Mouse (Mus musculus): ENCODE data around the gene Dpyd. TPM values are rescaled to one million over a fixed set of nuclear protein-coding genes. Genes with fewer than 3 reads are reported as not detected.

The Dpyd gene
- polyA plus RNA-seq, 1 experiment from 2014 or later = 3.3 TPM

- WGBS = 65% methylated on average over 3 of the region's 3 CpGs
Measured at GRCm38 (mm10) chr3:119314693-119315092, 752.8 kb downstream of the Dpyd start.

GRCm38 (mm10) chr3:119329063-119329462 is 767.1 kb downstream of the Dpyd start:
- Histone ChIP-seq H3K4me1 (ENCODE audit: control insufficient read depth in 2 of 2, insufficient read depth in 2 of 2, low read length in 2 of 2) (peaks cover 0 to 4% of the 10 kb centered on the region in 2 experiments; a peak in 2 of 4 replicates), H3K9ac (ENCODE audit: low read length) (no peak overlapping the region), H3K36me3 (ENCODE audit: control insufficient read depth, insufficient read depth, low read length) (no peaks in the 10 kb centered on the region), H3K27me3 (ENCODE audit: control insufficient read depth, insufficient read depth, low read length) (no peaks in the 10 kb centered on the region), H3K4me3 (ENCODE audit: control insufficient read depth in 1 of 2, insufficient read depth in 1 of 2, low read depth in 1 of 2, low read length in 2 of 2) (no peak overlapping the region), H3K9me3 (ENCODE audit: control insufficient read depth, low read length) (no peaks in the 10 kb centered on the region), H3K4me2 (ENCODE audit: low read length) (no peak overlapping the region), H3K27ac (replicated peaks in 1 of 2; ENCODE audit: control insufficient read depth in 1 of 2, insufficient read depth in 1 of 2, low read depth in 2 of 2, low read length in 2 of 2) (no peak overlapping the region)
- ATAC-seq (ENCODE audit: insufficient number of reproducible peaks, insufficient read depth, low FRiP score, low read depth) = no peak
- WGBS = 76% methylated on average over 7 of the region's 7 CpGs

More at GRCm38 (mm10) chr3:119314693-119315092, 752.8 kb downstream of the Dpyd start:
- Histone ChIP-seq H3K4me1 (ENCODE audit: control insufficient read depth in 2 of 2, insufficient read depth in 2 of 2, low read length in 2 of 2) (no peaks in the 10 kb centered on the region), H3K9me3 (ENCODE audit: control insufficient read depth, low read length) (no peaks in the 10 kb centered on the region), H3K9ac (ENCODE audit: low read length) (no peak overlapping the region), H3K4me2 (ENCODE audit: low read length) (no peak overlapping the region), H3K4me3 (ENCODE audit: control insufficient read depth in 1 of 2, insufficient read depth in 1 of 2, low read depth in 1 of 2, low read length in 2 of 2) (no peak overlapping the region), H3K27me3 (ENCODE audit: control insufficient read depth, insufficient read depth, low read length) (no peaks in the 10 kb centered on the region), H3K36me3 (ENCODE audit: control insufficient read depth, insufficient read depth, low read length) (no peaks in the 10 kb centered on the region), H3K27ac (replicated peaks in 1 of 2; ENCODE audit: control insufficient read depth in 1 of 2, insufficient read depth in 1 of 2, low read depth in 2 of 2, low read length in 2 of 2) (no peak overlapping the region)
- ATAC-seq (ENCODE audit: insufficient number of reproducible peaks, insufficient read depth, low FRiP score, low read depth) = no peak

GRCm38 (mm10) chr3:119333335-119334305 is 771.7 kb downstream of the Dpyd start:
- H3K4me1 ChIP-seq (ENCODE audit: control insufficient read depth in 2 of 2, insufficient read depth in 2 of 2, low read length in 2 of 2) = peaks cover 0 to 4% of the 10 kb centered on the region in 2 experiments; a peak in 2 of 4 replicates
- H3K27me3 ChIP-seq (ENCODE audit: control insufficient read depth, insufficient read depth, low read length) = no peaks in the 10 kb centered on the region
- ATAC-seq (ENCODE audit: insufficient number of reproducible peaks, insufficient read depth, low FRiP score, low read depth) = 0 out of 2 replicates have a peak, but pooled peaks have one; percentile 39
- no peaks in the 10 kb centered on the region for H3K9me3 ChIP-seq (ENCODE audit: control insufficient read depth, low read length)
- no peak overlapping the region for H3K27ac ChIP-seq (replicated peaks in 1 of 2; ENCODE audit: control insufficient read depth in 1 of 2, insufficient read depth in 1 of 2, low read depth in 2 of 2, low read length in 2 of 2)
- WGBS = 20% methylated on average over 7 of the region's 7 CpGs
- no peaks in the 10 kb centered on the region for H3K36me3 ChIP-seq (ENCODE audit: control insufficient read depth, insufficient read depth, low read length)
- peak overlapping the region; percentile 13; the same call in 1 of the 2 replicates for H3K4me2 ChIP-seq (ENCODE audit: low read length)
- H3K4me3 ChIP-seq (ENCODE audit: control insufficient read depth in 1 of 2, insufficient read depth in 1 of 2, low read depth in 1 of 2, low read length in 2 of 2) = no peak overlapping the region
- no peak overlapping the region for H3K9ac ChIP-seq (ENCODE audit: low read length)

GRCm38 (mm10) chr3:119361555-119362385 is 799.8 kb downstream of the Dpyd start:
- no peak overlapping the region for H3K4me2 ChIP-seq (ENCODE audit: low read length)
- no peaks in the 10 kb centered on the region for H3K4me1 ChIP-seq (ENCODE audit: control insufficient read depth in 2 of 2, insufficient read depth in 2 of 2, low read length in 2 of 2)
- no peak overlapping the region for H3K27ac ChIP-seq (replicated peaks in 1 of 2; ENCODE audit: control insufficient read depth in 1 of 2, insufficient read depth in 1 of 2, low read depth in 2 of 2, low read length in 2 of 2)
- ATAC-seq (ENCODE audit: insufficient number of reproducible peaks, insufficient read depth, low FRiP score, low read depth) = no peak
- no peaks in the 10 kb centered on the region for H3K9me3 ChIP-seq (ENCODE audit: control insufficient read depth, low read length)
- WGBS = 84% methylated on average over 13 of the region's 13 CpGs
- H3K27me3 ChIP-seq (ENCODE audit: control insufficient read depth, insufficient read depth, low read length) = no peaks in the 10 kb centered on the region
- H3K4me3 ChIP-seq (ENCODE audit: control insufficient read depth in 1 of 2, insufficient read depth in 1 of 2, low read depth in 1 of 2, low read length in 2 of 2) = no peak overlapping the region
- H3K36me3 ChIP-seq (ENCODE audit: control insufficient read depth, insufficient read depth, low read length) = no peaks in the 10 kb centered on the region
- no peak overlapping the region for H3K9ac ChIP-seq (ENCODE audit: low read length)

GRCm38 (mm10) chr3:119362392-119362791 is 800.5 kb downstream of the Dpyd start:
- Histone ChIP-seq H3K4me2 (ENCODE audit: low read length) (no peak overlapping the region), H3K9ac (ENCODE audit: low read length) (no peak overlapping the region), H3K27me3 (ENCODE audit: control insufficient read depth, insufficient read depth, low read length) (no peaks in the 10 kb centered on the region), H3K4me1 (ENCODE audit: control insufficient read depth in 2 of 2, insufficient read depth in 2 of 2, low read length in 2 of 2) (no peaks in the 10 kb centered on the region), H3K36me3 (ENCODE audit: control insufficient read depth, insufficient read depth, low read length) (no peaks in the 10 kb centered on the region), H3K9me3 (ENCODE audit: control insufficient read depth, low read length) (no peaks in the 10 kb centered on the region), H3K27ac (replicated peaks in 1 of 2; ENCODE audit: control insufficient read depth in 1 of 2, insufficient read depth in 1 of 2, low read depth in 2 of 2, low read length in 2 of 2) (no peak overlapping the region), H3K4me3 (ENCODE audit: control insufficient read depth in 1 of 2, insufficient read depth in 1 of 2, low read depth in 1 of 2, low read length in 2 of 2) (no peak overlapping the region)
- 80% methylated on average over 3 of the region's 3 CpGs for WGBS
- ATAC-seq (ENCODE audit: insufficient number of reproducible peaks, insufficient read depth, low FRiP score, low read depth) = no peak

- no peak overlapping the region for H3K9ac ChIP-seq (ENCODE audit: low read length)
- H3K9me3 ChIP-seq (ENCODE audit: control insufficient read depth, low read length) = no peaks in the 10 kb centered on the region
- no peaks in the 10 kb centered on the region for H3K27me3 ChIP-seq (ENCODE audit: control insufficient read depth, insufficient read depth, low read length)
- H3K27ac ChIP-seq (replicated peaks in 1 of 2; ENCODE audit: control insufficient read depth in 1 of 2, insufficient read depth in 1 of 2, low read depth in 2 of 2, low read length in 2 of 2) = no peak overlapping the region
- no peaks in the 10 kb centered on the region for H3K36me3 ChIP-seq (ENCODE audit: control insufficient read depth, insufficient read depth, low read length)
- WGBS = 49% methylated on average over 2 of the region's 2 CpGs
- no peaks in the 10 kb centered on the region for H3K4me1 ChIP-seq (ENCODE audit: control insufficient read depth in 2 of 2, insufficient read depth in 2 of 2, low read length in 2 of 2)
- H3K4me2 ChIP-seq (ENCODE audit: low read length) = no peak overlapping the region
- H3K4me3 ChIP-seq (ENCODE audit: control insufficient read depth in 1 of 2, insufficient read depth in 1 of 2, low read depth in 1 of 2, low read length in 2 of 2) = no peak overlapping the region
- ATAC-seq (ENCODE audit: insufficient number of reproducible peaks, insufficient read depth, low FRiP score, low read depth) = no peak
Measured at GRCm38 (mm10) chr3:119368931-119369330, 807.0 kb downstream of the Dpyd start.

- Histone ChIP-seq H3K36me3 (ENCODE audit: control insufficient read depth, insufficient read depth, low read length) (no peaks in the 10 kb centered on the region), H3K9ac (ENCODE audit: low read length) (no peak overlapping the region), H3K4me1 (ENCODE audit: control insufficient read depth in 2 of 2, insufficient read depth in 2 of 2, low read length in 2 of 2) (no peaks in the 10 kb centered on the region), H3K27ac (replicated peaks in 1 of 2; ENCODE audit: control insufficient read depth in 1 of 2, insufficient read depth in 1 of 2, low read depth in 2 of 2, low read length in 2 of 2) (no peak overlapping the region), H3K4me2 (ENCODE audit: low read length) (no peak overlapping the region), H3K4me3 (ENCODE audit: control insufficient read depth in 1 of 2, insufficient read depth in 1 of 2, low read depth in 1 of 2, low read length in 2 of 2) (no peak overlapping the region), H3K27me3 (ENCODE audit: control insufficient read depth, insufficient read depth, low read length) (no peaks in the 10 kb centered on the region), H3K9me3 (ENCODE audit: control insufficient read depth, low read length) (no peaks in the 10 kb centered on the region)
- ATAC-seq (ENCODE audit: insufficient number of reproducible peaks, insufficient read depth, low FRiP score, low read depth) = no peak
- WGBS = 55% methylated on average over 1 of the region's 1 CpGs
Measured at GRCm38 (mm10) chr3:119381119-119381518, 819.2 kb downstream of the Dpyd start.
